Mouse (Mus musculus): ENCODE results near the gene 2810459M11Rik.

DNA sequence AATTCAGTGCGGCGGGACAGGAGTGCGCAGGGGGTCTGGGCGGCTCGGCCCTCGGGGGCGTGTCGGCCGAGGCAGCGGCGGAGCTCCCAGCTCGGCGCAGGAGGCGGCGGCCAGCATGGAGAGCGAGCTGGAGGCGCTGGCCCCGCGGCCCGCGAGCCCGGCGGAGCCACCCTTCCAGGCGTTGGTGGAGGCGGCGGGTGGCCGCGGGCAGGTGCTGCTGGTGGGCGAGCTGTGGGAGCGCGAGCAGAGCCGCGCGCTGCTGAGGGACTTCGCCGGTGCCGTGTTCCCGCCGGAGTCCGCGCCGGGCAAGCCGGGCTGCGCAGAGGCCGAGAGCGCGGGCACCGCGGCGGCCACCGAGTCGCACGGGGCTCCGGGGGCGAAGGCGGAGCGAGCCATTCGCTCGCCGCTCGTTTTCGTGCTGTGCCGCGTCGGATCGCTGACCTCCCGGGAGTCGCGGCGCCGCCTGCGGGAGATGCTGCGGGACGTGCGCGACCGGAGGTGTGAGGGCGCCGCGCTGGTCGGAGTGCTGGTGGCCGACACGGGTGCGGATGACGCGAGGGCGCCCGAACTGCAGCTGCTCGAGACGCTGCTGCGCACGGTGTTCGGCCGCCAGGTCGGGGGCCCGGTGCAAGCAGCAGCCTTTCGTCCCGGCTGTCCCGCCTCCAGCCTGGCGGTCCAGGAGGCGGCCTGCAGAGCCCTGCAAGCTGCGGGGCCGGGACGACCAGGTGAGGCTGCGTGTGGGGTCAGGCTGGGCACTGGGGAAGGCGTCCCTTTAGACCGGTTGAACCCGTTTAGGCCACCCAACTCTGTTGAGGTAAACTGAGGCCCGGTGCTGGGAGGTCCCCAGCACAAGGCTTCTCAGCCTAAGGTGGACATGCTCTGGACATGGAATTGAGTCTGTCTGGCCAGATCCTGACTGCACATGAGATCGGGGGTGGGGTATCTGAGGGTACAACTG lies at the start of gene 2810459M11Rik:
- TF ChIP-seq CTCF (IDR thresholded peaks at IDR 0.05; ENCODE audit: low read depth, low read length) (no peak), POLR2A (IDR thresholded peaks at IDR 0.05; ENCODE audit: insufficient read depth, low read length) (no peak)

All from ES-Bruce4 (cell line).